Mouse (Mus musculus) testis, adult 2 months (tissue): ENCODE results near the gene Spata32.

Source experiments
- CTCF ChIP-seq: fragments of 200-500 bp; IDR thresholded peaks from 2 replicates; pipeline ENCODE4 v1.5.1; 2012; ENCODE audit warnings: low read depth, mild to moderate bottlenecking, inconsistent platforms, low read length, moderate library complexity; ENCODE audit not compliant: control insufficient read depth, insufficient read depth, insufficient replicate concordance
- POLR2A ChIP-seq: fragments of 200-500 bp; IDR thresholded peaks from 2 replicates; pipeline ENCODE4 v1.6.1; 2012; ENCODE audit warnings: low read depth, mild to moderate bottlenecking, inconsistent platforms, low read length, moderate library complexity; ENCODE audit not compliant: control insufficient read depth

DNA sequence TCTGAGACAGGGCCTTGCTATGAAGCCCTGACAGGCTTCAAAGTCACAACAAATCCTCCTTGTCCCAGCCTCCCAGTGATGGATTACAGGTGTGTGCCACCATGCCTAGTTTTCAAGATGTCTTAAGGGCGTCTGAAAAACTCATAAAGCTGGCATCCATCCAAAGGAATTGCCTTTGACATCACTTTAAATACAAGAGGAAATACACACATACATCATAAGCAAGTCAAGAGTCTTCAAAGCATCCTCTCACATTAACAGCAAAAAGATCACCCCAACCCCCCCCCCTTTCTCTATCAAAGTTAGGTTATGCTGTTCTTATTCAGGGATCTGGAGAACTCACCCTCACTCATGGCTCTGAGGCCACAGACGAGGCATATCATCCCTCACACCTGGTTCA lies 47.6 kb upstream of the Spata32 start:
- TF ChIP-seq CTCF (no peak), POLR2A (no peak)
